In genomic region chr8:108406716-108407494, GRCm38 (mm10) we compare ENCODE assay signal across 9 mouse cellular contexts.
A peak's percentile ranks its signal among the peaks of the same experiment; 100 is the strongest.
DNase-seq lines count a peak whose midpoint lies in the region; ATAC-seq and TF ChIP-seq lines count a peak whose summit lies in the region.
"Had no signal": no experiment of that assay in that cellular context is flagged by ENCODE, and none has a peak within 500 bp of the region (broad histone marks: within the 10 kb centered on the region; RNA-seq: fewer than 3 reads in every experiment).

No protein-coding gene starts in this region.

- H3K4me3 ChIP-seq in embryonic facial prominence, embryonic 12.5 days: no peak overlapping the region
- peak overlapping the region; percentile 16 for H3K4me3 ChIP-seq in hindbrain, postnatal 0 days (ENCODE audit: low read length)
- H3K4me3 ChIP-seq in midbrain, embryonic 14.5 days (replicated peaks; ENCODE audit: low read depth, low read length): 0 out of 2 replicates have a peak overlapping the region, but pooled peaks have one; percentile 2

- no peaks in the 10 kb centered on the region for H3K36me3 ChIP-seq in embryonic facial prominence, embryonic 12.5 days
- H3K36me3 ChIP-seq in hindbrain, postnatal 0 days (ENCODE audit: insufficient read depth, low read length): no peaks in the 10 kb centered on the region
- H3K36me3 ChIP-seq in midbrain, embryonic 14.5 days (ENCODE audit: control insufficient read depth, insufficient read depth, low read length): no peaks in the 10 kb centered on the region

- H3K9ac ChIP-seq in embryonic facial prominence, embryonic 12.5 days: peak overlapping the region; percentile 20; the same call in 1 of the 2 replicates
- H3K9ac ChIP-seq in hindbrain, postnatal 0 days (replicated peaks; ENCODE audit: low read length): peak overlapping the region; percentile 43; the same call in 1 of the 2 replicates
- peak overlapping the region; percentile 49 for H3K9ac ChIP-seq in midbrain, embryonic 14.5 days (replicated peaks; ENCODE audit: low read length)
- H3K9ac ChIP-seq: liver, embryonic 14.5 days had no signal

- H3K27me3 ChIP-seq in embryonic facial prominence, embryonic 12.5 days: no peaks in the 10 kb centered on the region
- no peaks in the 10 kb centered on the region for H3K27me3 ChIP-seq in hindbrain, postnatal 0 days (ENCODE audit: insufficient read depth, low read length)
- 0 out of 2 replicates have a peak, but pooled peaks cover 4% of the 10 kb centered on the region for H3K27me3 ChIP-seq in midbrain, embryonic 14.5 days (ENCODE audit: control insufficient read depth, insufficient read depth, low read length)

- peak; percentile 29; the same call in 1 of the 2 replicates for TF ChIP-seq CTCF in hindbrain, postnatal 0 days (IDR thresholded peaks at IDR 0.05; ENCODE audit: low read depth)

- H3K9me3 ChIP-seq in embryonic facial prominence, embryonic 12.5 days: no peaks in the 10 kb centered on the region
- no peaks in the 10 kb centered on the region for H3K9me3 ChIP-seq in hindbrain, postnatal 0 days (ENCODE audit: low read length)
- H3K9me3 ChIP-seq in midbrain, embryonic 14.5 days (ENCODE audit: control insufficient read depth, low read length): no peaks in the 10 kb centered on the region

- peak overlapping the region; percentile 55 for H3K27ac ChIP-seq in embryonic facial prominence, embryonic 12.5 days
- peak overlapping the region; percentile 65 for H3K27ac ChIP-seq in hindbrain, postnatal 0 days
- H3K27ac ChIP-seq in midbrain, embryonic 14.5 days (replicated peaks; ENCODE audit: low read depth, low read length): peak overlapping the region; percentile 90
- H3K27ac ChIP-seq: liver, embryonic 14.5 days had no signal

- DNase-seq in cerebellum, adult 11-12 months: no peak
- DNase-seq in hindbrain, postnatal 0 days (ENCODE audit: low spot score): peak; percentile 73
- DNase-seq in midbrain, embryonic 14.5 days: peak; percentile 83
- DNase-seq in urinary bladder, postnatal 10 days (ENCODE audit: low spot score): no peak
- no peak for DNase-seq in gastrocnemius, postnatal 25 days
- DNase-seq in c-Kit-positive CD71-positive TER-119-positive erythroid progenitor cells, embryonic 14.5 days (ENCODE audit: low spot score): no peak

- WGBS in embryonic facial prominence, embryonic 12.5 days: 31% methylated on average over 25 of the region's 25 CpGs
- 7% methylated on average over 25 of the region's 25 CpGs for WGBS in hindbrain, postnatal 0 days
- 4% methylated on average over 25 of the region's 25 CpGs for WGBS in midbrain, embryonic 14.5 days

- H3K4me2 ChIP-seq in embryonic facial prominence, embryonic 12.5 days (replicated peaks): peak overlapping the region; percentile 35
- H3K4me2 ChIP-seq in hindbrain, postnatal 0 days (ENCODE audit: low read depth, low read length): peak overlapping the region; percentile 51
- H3K4me2 ChIP-seq in midbrain, embryonic 14.5 days (ENCODE audit: low read length): peak overlapping the region; percentile 49

- peaks cover 19% of the 10 kb centered on the region for H3K4me1 ChIP-seq in embryonic facial prominence, embryonic 12.5 days
- H3K4me1 ChIP-seq in hindbrain, postnatal 0 days (ENCODE audit: insufficient read depth, low read length): peaks cover 7% of the 10 kb centered on the region
- H3K4me1 ChIP-seq in midbrain, embryonic 14.5 days (ENCODE audit: control insufficient read depth, insufficient read depth, low read length): peaks cover 19% of the 10 kb centered on the region

- peak; percentile 14; the same call in 1 of the 2 replicates for ATAC-seq in cerebellum, adult (ENCODE audit: insufficient number of reproducible peaks, low FRiP score, low TSS enrichment)
- ATAC-seq in embryonic facial prominence, embryonic 12.5 days (ENCODE audit: insufficient number of reproducible peaks, insufficient read depth, low FRiP score, low TSS enrichment): no peak
- ATAC-seq in hindbrain, postnatal 0 days: peak; percentile 71
- peak; percentile 37; the same call in 1 of the 2 replicates for ATAC-seq in midbrain, embryonic 14.5 days (ENCODE audit: low FRiP score, low TSS enrichment)

Comparison
In these comparisons a context has a peak if more than half of its experiments do, and no peak if none do; other contexts are left out.
1. DNase-seq: peak in hindbrain, postnatal 0 days (single experiment) and midbrain, embryonic 14.5 days (single experiment); none in cerebellum, adult 11-12 months (single experiment), urinary bladder, postnatal 10 days (single experiment), gastrocnemius, postnatal 25 days (single experiment) and c-Kit-positive CD71-positive TER-119-positive erythroid progenitor cells, embryonic 14.5 days (single experiment).
2. Peak in every context shown above with its lines, with median percentiles within 50 percentile points of each other: H3K27ac ChIP-seq, H3K4me2 ChIP-seq and H3K9ac ChIP-seq.